Mouse (Mus musculus) MN1 (cell line): Measurements from ENCODE around the gene Ddx1.
"Not testable (repeated sequence)": the region's sequence is repeated elsewhere in the genome, so short reads cannot be mapped to it uniquely, and the experiment has no call there.

Source experiments
- DNase-seq: peaks from one replicate; pipeline ENCODE4 v3.0.0-alpha.2; 2016; ENCODE audit warnings: low spot score

Gene Ddx1

GRCm38 (mm10) chr12:13202322-13202721 lies 46.7 kb downstream of the Ddx1 start:
- DNase-seq: no peak

- DNase-seq: no peak
Observed at GRCm38 (mm10) chr12:13200576-13200975, 48.4 kb downstream of the Ddx1 start.

DNA sequence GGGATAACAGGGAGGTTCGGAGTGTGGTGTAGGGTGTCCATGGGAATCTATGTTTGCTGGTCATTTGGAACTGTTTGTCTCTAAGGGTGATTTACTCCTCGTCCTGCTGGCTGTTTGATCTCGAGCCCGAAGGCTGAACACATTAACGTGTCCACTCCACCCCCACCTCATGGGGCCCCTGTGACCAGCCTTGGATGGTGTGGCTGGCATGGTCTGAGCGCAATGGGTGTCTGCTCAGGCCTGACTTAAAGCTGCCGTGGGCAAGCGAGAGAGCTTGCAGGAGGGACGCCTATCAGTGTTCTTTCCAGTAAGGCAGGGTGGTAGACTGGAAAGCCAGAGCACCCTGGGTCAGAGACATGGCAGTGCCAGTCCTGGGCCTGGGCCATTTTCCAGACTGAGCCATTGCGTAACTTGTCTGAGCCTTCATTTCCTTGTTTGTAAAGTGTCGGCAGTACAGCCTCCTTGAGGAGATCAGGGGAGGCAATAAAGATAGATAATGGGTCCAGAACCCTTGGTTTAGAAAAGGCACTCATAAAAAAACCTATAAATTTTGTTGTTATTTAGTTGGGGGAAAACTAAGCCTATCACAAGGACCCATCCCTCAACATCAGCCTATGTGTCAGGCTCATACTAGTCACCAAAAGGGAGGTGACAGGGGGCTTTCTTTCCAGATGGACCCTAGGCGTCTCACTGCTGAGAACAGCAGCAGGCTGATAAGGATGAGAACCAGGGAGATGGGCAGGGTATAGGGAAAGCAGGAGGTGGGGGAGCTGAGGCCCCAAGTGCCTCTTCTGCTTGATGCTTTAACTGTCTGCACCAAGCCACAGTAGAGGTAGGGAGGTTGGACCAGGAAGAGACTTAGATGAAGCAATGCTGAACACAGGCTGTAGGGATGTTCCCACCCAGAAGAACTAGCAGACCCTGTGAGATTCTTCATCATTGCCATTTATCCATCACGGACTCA lies 49.4 kb downstream of the Ddx1 start:
- DNase-seq: no peak

DNA sequence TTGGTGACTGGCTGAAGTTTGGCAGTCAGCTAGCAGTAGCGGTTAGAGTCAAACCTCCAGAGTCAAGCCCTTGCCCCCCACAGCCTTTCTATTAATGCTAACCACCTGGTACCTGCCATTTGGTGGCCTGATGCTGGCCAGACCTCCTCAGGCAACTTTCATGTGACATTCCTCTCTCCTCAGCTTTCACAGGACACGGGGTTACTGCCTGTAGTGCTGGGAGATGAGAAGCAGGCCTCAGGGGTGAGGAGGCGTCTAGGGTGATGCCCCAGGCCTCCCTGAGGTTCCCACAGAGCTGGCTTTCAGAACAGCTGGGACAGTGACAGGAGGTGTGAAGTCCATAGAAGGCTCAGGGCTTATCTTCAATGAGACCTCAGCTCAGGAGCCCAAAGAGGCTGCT lies 50.9 kb downstream of the Ddx1 start:
- DNase-seq: no peak

DNA sequence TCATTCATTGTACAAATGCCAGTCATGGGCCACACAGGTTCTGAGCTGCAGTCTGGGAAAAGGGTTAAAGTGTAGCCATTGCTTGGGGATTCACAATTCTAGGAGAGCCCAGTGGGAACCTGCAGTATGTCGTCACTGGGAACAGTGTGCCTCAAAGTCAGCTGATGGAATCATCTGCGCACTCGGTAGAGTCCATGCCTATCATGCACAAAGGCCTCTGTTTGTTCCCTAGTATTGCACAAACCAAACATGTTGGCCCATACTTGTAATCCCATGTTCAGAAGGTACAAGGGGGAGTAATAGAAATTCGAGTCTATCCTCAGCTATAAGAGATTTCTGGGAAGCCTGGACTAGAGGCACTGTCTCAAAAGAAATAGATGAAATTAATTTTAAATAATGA lies 52.9 kb downstream of the Ddx1 start:
- DNase-seq: no peak

- no peak for DNase-seq
Observed at GRCm38 (mm10) chr12:13195506-13195905, 53.5 kb downstream of the Ddx1 start.

- no peak for DNase-seq
Observed at GRCm38 (mm10) chr12:13188059-13188700, 60.8 kb downstream of the Ddx1 start.

DNA sequence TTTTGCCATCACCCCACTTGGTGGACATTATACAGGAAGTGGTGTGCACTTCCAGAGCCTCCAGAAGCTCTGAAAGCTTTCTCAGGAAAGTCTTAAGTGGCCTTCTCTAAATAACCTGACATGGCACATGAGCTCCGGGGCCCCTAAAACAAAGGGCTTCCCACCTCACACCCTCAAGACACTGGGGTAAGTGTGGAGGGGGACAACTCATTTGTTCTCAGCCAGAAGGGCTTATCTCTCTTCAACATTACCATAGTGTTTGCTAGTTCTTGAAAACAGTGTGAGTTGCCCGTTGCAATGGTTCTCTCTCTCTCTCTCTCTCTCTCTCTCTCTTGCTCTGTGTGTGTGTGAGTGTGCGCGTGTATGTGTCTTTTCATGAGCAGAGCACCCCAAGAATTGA lies 62.8 kb downstream of the Ddx1 start:
- no peak for DNase-seq

DNA sequence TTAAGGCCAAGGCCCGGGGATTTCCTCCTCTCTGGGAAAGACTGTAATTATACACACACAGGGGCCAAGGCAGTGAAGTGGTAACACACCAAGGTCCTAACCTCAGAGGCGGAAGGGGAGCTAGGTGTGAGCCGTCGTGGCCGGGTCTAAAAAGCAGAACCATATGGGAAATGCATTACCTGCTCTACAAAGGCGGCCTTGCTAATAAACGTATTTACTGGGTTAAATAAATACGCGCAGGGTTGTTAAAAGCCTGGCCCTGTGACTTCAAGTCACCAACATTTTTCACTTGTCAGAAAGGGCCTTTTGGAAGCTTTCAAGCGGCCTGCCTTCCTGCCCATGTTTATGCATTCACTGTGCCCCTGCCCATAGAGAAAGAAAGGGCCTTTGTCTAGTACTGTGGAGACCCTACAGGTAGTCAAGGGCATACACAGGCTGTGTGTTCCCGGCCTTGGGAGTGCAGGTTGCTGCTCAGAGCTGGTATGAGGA lies 64.1 kb downstream of the Ddx1 start:
- no peak for DNase-seq

DNA sequence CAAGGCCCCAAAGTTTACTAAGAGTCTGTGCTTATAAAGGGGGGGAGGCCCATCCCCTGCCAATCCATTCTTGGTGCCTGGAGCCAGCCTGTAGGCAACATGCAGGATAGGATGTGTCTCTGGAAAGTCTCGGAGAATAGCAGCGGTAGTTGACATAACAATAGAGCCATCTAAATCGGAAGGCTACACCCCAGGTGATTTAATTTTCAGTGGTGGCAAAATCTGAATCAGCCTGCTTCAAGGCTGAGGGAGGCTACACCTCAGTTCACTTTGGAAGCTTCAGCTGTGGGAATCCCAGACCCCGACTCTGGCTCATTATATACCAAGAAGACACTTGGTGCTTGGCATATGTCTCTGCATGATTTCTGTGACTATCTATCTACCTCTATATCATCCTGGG lies 64.9 kb downstream of the Ddx1 start:
- DNase-seq: not testable (repeated sequence)

- DNase-seq: no peak
Observed at GRCm38 (mm10) chr12:13182220-13182619, 66.8 kb downstream of the Ddx1 start.

DNA sequence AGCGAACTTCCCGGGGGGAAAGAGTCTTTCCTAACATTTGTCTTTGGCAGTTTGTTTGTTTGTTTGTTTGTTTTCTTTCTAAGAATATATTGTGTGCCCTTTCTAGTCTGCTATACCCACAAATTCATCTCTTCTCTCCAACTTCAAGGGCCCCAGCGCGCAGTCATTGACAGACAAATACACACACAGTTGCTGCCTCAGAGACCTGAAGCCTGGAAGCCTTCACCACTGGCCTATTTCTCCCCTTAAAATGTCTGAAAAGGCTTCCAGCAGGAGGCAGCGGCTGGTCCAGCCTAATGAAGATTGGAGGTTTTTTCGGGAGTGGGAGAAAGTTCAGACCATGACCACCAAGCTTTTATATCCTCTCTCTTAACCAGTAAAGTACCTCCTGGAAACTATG lies 67.3 kb downstream of the Ddx1 start:
- DNase-seq: no peak

DNA sequence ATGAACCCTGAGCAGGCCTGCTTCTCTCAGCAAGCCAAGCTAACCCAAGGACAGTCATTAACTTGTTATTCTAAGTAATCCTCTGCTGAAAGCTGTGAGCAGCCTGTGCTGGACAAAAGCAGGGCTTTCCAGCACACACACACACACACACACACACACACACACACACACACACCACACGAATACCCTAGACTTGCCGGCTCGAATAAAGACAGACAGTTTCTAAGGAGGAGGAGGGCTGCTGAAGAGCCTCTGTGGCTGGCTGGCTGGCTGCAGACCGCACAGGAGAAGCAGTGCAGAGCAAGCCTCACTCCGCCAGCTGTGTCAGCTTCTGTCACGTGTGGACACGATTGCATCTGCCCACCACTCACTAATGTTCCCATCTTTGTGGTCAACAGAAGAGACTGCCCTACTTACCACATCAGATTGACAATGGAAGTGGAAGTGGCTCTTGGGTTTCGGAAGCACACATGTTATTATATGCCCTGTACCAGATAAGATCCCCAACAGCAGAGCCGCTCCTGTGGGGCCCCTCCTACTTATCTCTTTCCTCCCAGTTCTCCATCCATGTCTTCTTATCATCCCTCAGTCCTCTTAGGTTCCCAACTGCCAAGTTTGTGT lies 68.2 kb downstream of the Ddx1 start:
- peak; percentile 32 for DNase-seq

DNA sequence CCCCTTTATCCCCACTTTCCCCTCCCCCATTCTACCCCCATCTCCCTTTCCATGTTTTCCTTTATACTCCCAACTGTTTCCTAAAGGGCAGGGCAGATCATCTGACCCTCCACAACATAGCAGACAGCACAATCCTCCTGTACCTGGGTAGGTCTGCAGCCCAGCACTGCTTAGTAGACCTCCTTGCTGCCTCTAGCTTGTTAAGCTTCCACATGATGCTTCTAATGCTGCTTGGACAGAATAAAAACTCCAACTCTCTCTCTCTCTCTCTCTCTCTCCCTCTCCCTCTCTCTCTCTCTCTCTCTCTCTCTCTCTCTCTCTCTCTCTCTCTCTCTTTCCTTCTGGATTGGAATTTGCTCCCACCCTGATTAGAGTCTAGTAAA lies 68.7 kb downstream of the Ddx1 start:
- DNase-seq: no peak

DNA sequence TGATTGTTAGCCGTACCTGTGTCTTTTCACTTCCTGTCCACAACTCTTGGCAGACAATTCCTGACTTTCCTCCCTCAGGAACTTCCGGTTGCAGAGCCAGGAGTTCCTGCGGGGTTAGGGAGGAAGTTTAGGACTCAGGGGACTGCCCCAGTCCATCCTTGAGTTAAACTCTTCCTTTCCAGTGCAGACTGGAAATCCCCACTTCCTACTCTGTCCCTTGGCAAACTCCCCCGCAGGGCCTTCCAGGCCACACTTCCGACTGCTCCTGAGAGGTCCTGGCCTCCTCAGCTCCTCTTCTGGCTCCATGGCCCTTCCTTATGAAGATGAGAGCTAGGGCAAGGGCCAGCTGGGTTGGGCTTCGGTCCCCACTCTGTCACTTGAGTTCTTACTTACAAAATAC lies 71.4 kb downstream of the Ddx1 start:
- no peak for DNase-seq

DNA sequence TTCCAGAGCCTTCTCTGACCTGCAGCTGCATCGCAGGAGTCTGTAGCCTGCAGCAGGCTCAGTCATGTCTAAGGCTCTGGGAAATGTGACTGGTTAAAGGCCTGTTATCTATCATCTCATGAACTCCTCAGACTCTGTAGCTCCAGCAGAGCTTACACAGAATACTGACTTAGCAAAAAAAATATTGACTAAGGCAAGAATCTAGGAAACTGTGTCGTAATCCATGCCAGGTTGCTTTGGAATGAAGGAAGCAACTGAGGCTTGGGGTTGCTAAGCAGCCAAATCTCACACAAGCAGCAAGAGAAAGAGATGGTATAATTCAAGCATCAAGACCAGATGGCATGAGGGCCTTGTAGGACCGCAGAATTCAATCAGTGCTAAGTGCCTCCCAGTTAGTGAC lies 72.1 kb downstream of the Ddx1 start:
- DNase-seq: peak; percentile 52

DNA sequence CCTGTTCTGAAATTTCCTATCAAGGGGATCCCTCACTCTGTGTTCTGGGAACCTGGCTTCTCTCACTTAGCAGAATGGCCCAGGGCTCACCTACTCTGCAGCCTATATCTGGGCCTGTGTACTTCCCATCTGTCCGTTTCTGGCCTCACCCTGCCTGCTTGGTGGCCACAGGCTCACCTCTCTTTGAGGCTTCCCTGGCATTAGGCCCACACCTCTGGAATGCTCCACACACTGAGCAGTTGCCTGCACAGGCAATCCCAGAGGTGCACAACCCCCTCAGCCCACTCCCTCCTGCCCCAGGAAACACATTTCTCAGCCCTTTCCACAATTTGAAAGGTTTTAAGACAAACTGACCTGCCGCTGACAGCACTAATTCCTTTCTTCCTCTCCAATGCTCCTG lies 72.9 kb downstream of the Ddx1 start:
- DNase-seq: peak; percentile 11

DNA sequence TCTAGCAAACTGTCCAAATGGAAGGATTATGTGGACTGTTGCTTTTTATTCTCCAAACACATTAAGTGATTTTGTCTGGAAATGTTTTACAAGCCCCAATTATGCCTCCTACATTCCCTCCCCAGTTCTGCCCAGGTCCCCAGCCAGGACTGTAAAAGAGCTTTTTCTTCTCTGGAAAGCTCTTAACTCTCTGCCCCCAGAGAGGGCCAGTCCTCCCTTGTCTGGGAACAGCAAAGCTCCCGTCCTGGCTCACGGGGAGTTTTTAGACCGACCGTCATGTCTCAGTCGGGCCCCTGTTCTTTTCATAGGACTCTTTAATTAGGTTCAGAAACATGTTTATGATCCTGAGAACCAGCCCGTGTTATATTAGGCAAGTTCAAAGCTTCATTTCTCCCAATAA lies 75.0 kb downstream of the Ddx1 start:
- no peak for DNase-seq

DNA sequence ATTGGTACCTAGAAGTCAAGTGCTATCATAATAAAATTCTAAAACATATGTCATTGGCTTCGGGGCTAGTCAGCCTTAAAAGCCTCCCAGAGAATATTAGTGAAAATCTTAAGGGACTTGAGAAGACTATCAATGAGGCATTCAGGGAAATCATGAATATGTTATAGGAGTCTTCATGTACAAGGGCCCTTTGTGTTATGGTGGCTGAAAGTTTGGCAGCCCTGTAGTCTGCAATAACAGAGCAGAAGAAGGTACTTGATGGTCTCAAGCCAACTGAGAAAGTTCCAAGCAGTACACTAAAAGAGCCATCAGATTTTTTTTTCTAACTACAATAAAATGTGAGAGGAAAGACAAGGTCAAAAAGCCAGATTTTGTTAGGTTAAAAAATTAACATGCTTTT lies 80.9 kb downstream of the Ddx1 start:
- DNase-seq: no peak

DNA sequence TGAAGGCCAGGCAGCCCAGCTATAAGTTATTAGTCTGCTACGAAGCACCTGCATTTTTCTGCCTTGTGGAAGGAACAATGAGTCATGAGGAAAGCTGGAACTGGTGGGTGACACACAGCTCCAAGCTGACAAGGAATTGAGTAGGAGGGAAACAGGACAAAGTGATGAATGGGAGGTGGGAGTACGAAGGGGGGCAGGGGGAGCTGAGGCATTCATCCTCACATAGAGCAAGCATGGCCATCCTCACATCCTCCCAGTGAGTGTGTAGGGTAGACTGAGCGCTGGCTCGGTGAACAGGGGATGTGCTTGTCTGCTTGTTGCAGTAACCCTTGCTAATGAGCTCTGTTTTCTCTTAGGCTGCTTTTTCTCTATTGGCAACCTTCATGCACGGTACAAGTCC lies 81.9 kb downstream of the Ddx1 start:
- no peak for DNase-seq
